Mouse (Mus musculus) adrenal gland, adult 18-20 months (tissue): ENCODE data around the gene Srrt. TPM values are rescaled to one million over a fixed set of nuclear protein-coding genes. Genes with fewer than 3 reads are reported as not detected.
A peak's percentile ranks its signal among the peaks of the same experiment; 100 is the strongest.
"Not testable (repeated sequence)": the region's sequence is repeated elsewhere in the genome, so short reads cannot be mapped to it uniquely, and the experiment has no call there.

Source experiments
- DNase-seq, 2 experiments: peaks; one replicate each; pipeline ENCODE4 v3.0.0; 2021 to 2022; ENCODE audit warnings: low spot score in 2 of 2
- total RNA-seq, 2 experiments: library from RNA; stranded (reverse); gene quantifications; 1 replicate in 1 of 2; 2 replicates in 1 of 2; pipeline ENCODE4 v1.2.3; 2021

The Srrt gene
- total RNA-seq, 2 experiments from 2014 or later, result 169 to 174 TPM

GRCm38 (mm10) chr5:137301253-137301652 is 6.2 kb downstream of the Srrt start:
- DNase-seq, result peak in 1 of 2 experiments; percentile 38

DNA sequence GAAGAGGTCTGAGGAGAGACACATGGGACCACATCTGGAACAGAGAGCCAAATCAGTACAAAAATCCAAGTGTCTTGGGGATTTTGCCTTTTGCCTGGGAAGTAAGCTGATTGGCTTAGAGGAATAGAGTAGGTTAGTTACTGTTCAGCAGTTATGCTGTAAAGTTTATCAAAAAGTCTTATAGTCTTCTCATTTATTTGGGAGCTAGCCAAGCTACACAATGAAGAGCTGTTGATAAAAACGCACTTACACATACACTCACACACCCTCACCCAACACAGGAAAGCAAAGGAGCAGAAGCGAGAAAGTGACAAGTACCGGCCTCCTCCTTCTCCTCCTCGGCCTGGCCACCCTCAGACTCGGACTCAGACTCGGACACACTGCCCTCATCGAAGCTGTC is 8.2 kb downstream of the Srrt start:
- no peak for DNase-seq

DNA sequence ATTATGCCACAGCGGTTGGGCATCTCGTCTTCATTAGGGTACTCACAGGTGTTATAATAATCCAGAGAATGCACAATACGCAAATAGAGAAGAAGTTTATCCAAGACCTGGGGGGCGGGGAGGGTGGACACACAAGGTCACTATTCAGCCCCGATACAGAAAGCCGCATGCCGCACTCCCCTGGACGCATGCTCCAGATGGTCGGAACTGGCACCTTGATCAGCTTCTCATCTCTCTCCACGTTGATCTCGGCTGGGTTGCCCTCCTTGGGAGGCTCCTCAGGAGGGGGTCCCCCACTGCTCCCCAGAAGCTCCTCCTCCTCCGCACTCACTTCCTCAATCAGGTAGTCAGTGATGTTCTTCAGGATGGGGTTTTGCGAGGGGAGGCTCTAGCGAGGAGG is 10.3 kb downstream of the Srrt start:
- no peak for DNase-seq

- no peak for DNase-seq
Observed at GRCm38 (mm10) chr5:137295712-137296111, 11.8 kb downstream of the Srrt start.

GRCm38 (mm10) chr5:137295296-137295695 is 12.2 kb downstream of the Srrt start:
- DNase-seq, result peak in 1 of 2 experiments; percentile 20

GRCm38 (mm10) chr5:137294744-137295093 is 12.8 kb downstream of the Srrt start:
- DNase-seq, result no peak

DNA sequence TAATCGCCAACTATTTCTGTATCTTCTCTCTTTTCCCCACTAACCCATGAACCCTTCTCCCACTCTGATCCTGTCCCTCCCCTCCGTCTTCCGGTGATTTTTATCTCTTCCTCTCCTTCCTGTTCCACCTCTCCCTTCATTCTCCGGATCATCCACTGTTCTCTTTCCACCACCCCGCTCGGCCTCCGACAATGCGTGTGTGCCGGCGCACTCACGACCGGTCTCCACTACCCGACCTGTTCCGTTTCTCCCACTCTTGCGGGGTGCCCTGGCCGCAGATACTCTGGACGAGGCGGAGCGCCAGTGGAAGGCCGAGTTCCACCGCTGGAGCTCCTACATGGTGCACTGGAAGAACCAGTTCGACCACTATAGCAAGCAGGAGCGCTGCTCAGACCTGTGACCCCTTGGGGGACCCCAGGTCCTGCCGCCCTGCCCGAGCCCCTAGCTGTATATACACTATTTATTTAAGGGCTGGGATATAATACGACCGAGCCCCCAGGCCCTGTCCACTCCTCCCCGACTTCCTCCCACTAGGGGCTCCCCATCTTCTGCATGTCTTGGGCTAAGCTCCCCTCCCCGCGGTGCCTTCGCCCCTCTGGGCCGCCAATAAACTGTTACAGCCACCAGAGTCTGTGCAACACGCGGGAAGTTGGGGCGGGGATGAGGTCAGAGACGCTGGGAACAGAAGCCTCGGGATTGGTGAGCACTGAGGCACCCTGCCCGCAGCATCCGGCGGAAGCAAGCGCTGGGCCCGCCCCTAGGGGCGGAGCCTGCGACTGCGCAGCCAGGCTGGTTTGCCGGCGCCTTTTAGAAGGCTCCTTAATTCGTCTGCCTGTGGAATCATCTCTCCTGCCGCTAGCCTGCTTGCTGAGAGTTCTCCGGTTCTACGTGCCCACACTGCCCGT is 13.4 kb downstream of the Srrt start, which contains the start of gene Ufsp1:
Ufsp1 (plus strand) TSS at position 791 of the 905 bp plus-strand sequence.
- peak; percentile 89 to 92 for DNase-seq

GRCm38 (mm10) chr5:137293282-137293681 is 14.2 kb downstream of the Srrt start:
- DNase-seq, result peak; percentile 80 to 81

DNA sequence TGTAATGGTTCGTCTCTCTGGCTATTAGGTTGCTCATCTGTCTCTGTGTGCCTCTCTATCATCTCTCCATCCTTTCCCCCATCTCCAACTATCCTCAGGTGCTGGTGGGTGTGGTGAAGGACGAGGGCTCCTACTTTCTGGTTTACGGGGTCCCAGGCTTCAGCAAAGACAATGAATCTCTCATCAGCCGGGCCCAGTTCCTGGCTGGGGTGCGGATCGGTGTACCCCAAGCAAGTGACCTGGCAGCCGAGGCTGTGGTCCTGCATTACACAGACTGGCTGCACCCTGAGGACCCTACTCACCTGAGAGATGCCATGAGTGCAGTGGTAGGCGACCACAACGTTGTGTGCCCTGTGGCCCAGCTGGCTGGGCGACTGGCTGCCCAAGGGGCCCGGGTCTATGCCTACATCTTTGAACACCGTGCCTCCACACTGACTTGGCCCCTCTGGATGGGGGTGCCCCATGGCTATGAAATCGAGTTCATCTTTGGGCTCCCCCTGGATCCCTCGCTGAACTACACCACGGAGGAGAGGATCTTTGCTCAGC is 16.0 kb downstream of the Srrt start:
- DNase-seq, result no peak

DNA sequence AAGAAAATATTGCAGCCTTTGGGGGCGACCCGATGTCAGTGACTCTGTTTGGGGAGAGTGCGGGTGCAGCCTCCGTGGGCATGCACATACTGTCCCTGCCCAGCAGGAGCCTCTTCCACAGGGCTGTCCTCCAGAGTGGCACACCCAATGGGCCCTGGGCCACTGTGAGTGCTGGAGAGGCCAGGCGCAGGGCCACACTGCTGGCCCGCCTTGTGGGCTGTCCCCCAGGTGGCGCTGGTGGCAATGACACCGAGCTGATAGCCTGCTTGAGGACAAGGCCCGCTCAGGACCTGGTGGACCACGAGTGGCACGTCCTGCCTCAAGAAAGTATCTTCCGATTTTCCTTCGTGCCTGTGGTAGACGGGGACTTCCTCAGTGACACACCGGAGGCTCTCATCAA is 16.8 kb downstream of the Srrt start:
- DNase-seq, result peak; percentile 55 to 65

DNA sequence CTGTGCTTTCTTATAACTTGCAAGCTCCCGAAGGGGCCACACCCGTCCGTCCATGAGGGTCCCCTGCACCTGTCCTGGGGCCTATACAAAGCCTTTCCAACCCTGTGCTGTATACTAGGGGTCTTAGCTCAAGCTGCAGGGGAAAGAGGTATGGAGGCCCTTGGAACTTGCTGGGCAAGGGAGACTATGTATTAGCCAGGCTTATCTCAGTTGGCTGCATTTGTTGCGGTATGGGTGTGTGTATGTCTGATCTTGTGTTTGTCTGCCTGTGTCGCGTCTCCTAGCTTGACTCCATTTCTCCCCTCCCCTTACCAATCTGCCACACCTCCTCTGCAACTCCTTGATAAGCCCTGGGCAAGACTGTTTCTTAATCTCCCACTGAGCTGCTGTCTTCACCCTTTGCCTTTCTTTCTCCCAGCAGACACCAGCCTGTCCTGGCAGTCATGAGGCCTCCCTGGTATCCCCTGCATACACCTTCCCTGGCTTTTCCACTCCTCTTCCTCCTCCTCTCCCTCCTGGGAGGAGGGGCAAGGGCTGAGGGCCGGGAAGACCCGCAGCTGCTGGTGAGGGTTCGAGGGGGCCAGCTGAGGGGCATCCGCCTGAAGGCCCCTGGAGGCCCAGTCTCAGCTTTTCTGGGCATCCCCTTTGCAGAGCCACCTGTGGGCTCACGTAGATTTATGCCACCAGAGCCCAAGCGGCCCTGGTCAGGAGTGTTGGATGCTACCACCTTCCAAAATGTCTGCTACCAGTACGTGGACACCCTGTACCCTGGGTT is 17.7 kb downstream of the Srrt start:
- DNase-seq, result no peak

- DNase-seq, result no peak
Observed at GRCm38 (mm10) chr5:137288999-137289470, 18.4 kb downstream of the Srrt start.

DNA sequence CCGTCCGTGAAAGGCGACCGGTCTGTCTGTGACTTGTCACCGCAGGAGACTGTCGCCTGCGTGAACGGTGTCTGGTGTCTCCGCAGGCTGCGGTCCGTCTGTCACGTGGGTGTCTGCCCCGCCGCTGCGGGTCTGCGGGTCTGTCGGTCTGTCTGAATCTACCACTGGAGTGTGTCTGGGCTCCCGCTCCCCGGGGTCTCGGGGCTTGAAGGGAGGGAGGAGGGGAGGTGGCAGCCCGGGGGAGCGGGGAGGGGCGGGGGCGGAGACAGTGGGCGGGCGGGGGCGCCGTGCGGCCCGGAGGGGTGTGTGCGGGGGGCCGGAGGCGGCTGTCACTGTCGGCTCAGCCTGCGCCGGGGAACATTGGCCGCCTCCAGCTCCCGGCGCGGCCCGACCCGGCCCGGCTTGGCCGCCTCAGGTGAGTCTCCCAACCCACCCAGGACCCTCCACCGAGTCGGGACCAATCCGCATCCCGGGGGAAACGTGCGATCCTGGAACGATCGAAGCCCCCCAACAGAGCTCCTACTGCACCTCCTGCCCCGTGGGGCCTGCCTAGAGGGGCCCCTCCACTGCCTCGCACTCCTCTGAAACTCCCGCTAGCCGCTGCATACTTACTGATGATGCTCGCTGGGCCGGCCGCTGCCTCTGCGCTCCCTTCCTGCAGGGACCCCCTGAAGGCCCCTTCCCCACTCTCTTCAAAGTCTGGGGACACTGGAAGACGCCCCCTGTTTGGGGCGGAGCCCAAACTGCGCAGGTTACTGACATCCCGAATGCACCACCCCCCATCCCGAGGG is 19.3 kb downstream of the Srrt start:
- DNase-seq, result no peak

- DNase-seq, result no peak
Observed at GRCm38 (mm10) chr5:137287032-137287952, 20.2 kb downstream of the Srrt start, which contains the start of gene Ache. Ache (plus strand) TSS chr5:137287519.

- peak; percentile 80 to 89 for DNase-seq
Observed at GRCm38 (mm10) chr5:137286655-137287031, 20.8 kb downstream of the Srrt start.

DNA sequence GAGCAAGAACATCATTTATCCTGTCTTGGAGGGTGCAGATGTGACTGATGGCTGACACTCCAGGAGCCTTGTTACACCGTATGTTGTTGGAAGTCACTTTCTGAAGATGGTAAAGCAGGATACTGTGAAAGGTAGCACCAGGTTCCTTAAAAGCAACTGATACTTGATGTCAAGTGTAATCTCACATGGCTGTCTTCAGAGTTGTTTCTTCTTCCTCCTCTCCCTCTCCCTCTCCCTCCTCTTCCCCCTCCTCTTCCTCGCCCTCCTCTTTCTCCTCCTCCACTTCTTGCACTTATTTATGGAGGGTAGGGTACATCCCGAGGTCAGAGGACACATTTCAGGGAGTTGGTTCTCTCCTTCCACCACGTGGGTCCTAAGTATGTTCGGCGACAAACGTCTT is 21.5 kb downstream of the Srrt start:
- no peak for DNase-seq

- peak in 1 of 2 experiments; percentile 44 for DNase-seq
Observed at GRCm38 (mm10) chr5:137285045-137285444, 22.4 kb downstream of the Srrt start.

GRCm38 (mm10) chr5:137284411-137284810 is 23.1 kb downstream of the Srrt start:
- not testable (repeated sequence) for DNase-seq
